Mouse (Mus musculus): ENCODE results near the gene Arhgef1. TPM values are rescaled to one million over a fixed set of nuclear protein-coding genes. Genes with fewer than 3 reads are reported as not detected.
A peak's percentile ranks its signal among the peaks of the same experiment; 100 is the strongest.

Gene Arhgef1
- polyA plus RNA-seq, 1 experiment from 2014 or later: 78.5 TPM

DNA sequence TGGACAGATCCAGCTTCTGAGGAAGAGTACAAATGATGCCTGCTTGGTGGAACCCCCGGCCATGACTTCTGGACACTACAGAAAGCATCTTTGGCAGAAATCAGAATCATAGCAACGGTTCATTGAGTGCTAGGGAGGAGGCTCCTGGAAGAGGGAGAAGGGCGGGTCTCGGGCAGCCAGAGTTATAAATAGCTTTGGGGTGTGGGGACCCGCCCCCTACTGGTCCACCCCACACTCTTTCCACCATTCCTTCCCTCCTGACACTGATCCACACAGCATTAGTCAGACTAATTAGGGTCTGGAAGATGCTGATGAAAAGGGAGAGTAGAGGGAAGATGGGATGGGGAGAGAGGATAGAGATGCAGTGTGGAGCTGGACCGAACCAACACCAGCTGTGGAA, 3.8 kb downstream of the Arhgef1 start:
- H3K27me3 ChIP-seq (replicated peaks): no peaks in the 10 kb centered on the region
- no peak overlapping the region for H3K9ac ChIP-seq (replicated peaks)
- peak overlapping the region; percentile 9; the same call in 1 of the 2 replicates for H3K4me2 ChIP-seq
- H3K36me3 ChIP-seq: peaks cover 17% of the 10 kb centered on the region
- H3K27ac ChIP-seq (replicated peaks): no peak overlapping the region
- no peak overlapping the region for H3K4me3 ChIP-seq (replicated peaks)
- no peak for ATAC-seq (ENCODE audit: low FRiP score)
- WGBS: 39% methylated on average over 6 of the region's 6 CpGs
- H3K9me3 ChIP-seq (replicated peaks): no peaks in the 10 kb centered on the region
- H3K4me1 ChIP-seq: peaks cover 45% of the 10 kb centered on the region

DNA sequence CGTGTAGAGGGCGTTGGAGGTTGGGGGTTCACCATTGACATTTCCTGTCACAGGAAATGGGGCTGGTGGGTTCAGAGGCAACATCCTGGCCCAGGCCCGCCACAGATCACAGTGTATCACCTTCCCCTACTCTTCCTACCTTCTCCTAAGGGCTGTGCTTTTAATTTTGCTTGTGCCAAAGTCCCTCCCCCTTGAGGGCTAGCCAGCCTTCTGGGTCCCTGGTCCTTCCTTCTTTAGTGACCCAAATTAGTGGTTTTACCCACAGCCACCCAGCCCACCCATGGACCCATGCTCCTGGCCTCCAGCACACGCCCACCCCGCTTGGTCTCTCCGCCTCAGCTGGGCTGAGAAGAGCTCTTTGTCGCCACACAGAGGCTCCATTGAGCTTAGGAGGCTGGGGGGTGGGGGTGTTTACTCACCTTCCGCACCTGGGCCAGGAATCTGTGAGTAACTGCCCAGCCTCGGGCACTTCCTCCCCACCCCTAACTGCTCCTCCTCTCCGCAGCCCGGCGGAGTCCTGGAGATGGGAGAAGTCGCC, 4.6 kb downstream of the Arhgef1 start:
- Histone ChIP-seq H3K4me3 (replicated peaks) (no peak overlapping the region), H3K36me3 (peaks cover 24% of the 10 kb centered on the region), H3K9me3 (replicated peaks) (no peaks in the 10 kb centered on the region), H3K4me2 (peak overlapping the region; percentile 9; the same call in 1 of the 2 replicates), H3K4me1 (peaks cover 45% of the 10 kb centered on the region), H3K27me3 (replicated peaks) (no peaks in the 10 kb centered on the region), H3K9ac (replicated peaks) (no peak overlapping the region), H3K27ac (replicated peaks) (no peak overlapping the region)
- 40% methylated on average over 13 of the region's 13 CpGs for WGBS
- no peak for ATAC-seq (ENCODE audit: low FRiP score)

DNA sequence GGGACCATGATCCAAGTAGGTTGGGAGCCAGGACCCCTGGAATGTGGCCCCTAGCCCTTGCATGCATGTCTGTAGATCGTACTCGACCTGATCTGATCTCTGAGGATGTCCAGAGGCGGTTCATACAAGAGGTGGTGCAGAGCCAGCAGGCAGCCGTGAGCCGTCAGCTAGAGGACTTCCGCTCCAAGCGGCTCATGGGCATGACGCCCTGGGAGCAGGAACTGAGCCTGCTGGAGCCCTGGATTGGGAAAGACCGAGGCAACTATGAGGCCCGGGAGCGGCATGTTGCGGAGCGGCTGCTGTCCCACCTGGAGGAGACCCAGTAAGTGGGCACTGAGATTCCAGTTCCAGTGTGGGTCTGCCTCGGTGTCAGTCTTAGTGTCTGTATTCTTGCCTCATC, 9.8 kb downstream of the Arhgef1 start:
- Histone ChIP-seq H3K4me2 (no peak overlapping the region), H3K4me3 (replicated peaks) (no peak overlapping the region), H3K4me1 (peaks cover 2% of the 10 kb centered on the region; the same call in 1 of the 2 replicates), H3K9me3 (replicated peaks) (no peaks in the 10 kb centered on the region), H3K9ac (replicated peaks) (no peak overlapping the region), H3K27ac (replicated peaks) (no peak overlapping the region), H3K36me3 (peaks cover 47% of the 10 kb centered on the region), H3K27me3 (replicated peaks) (no peaks in the 10 kb centered on the region)
- no peak for ATAC-seq (ENCODE audit: low FRiP score)
- WGBS: 98% methylated on average over 14 of the region's 14 CpGs

DNA sequence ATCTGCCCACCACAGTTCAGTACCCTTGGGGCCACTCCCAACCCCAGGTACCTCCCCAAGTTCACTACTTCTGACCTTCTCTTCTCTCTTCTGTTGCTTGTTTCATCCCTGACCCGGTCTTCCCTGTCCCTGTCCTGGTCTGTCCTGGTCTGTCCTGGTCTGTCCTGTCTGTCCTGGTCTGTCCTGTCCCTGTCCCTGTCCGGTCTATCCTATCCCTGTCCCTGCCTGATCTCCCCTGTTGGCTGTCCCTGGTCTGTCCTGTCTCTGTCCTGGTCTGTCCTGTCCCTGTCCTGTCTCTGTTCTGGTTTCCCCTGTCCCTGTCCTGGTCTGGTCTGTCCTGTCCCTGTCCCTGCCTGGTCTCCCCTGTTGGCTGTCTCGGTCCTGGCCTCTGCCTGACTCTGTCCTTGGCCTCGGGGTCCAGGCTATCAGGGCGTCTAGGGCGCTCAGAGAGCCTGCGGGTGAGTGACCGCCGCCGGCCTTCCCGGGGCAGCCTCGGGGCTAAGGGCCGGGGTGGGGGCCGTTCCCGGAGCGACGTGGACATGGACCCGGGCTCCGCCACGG, 16.1 kb downstream of the Arhgef1 start:
- H3K9ac ChIP-seq (replicated peaks): no peak overlapping the region
- H3K4me2 ChIP-seq: no peak overlapping the region
- H3K4me1 ChIP-seq: no peaks in the 10 kb centered on the region
- H3K27ac ChIP-seq (replicated peaks): no peak overlapping the region
- ATAC-seq (ENCODE audit: low FRiP score): no peak
- peaks cover 69% of the 10 kb centered on the region for H3K36me3 ChIP-seq
- H3K9me3 ChIP-seq (replicated peaks): no peaks in the 10 kb centered on the region
- no peak overlapping the region for H3K4me3 ChIP-seq (replicated peaks)
- WGBS: 91% methylated on average over 20 of the region's 20 CpGs
- no peaks in the 10 kb centered on the region for H3K27me3 ChIP-seq (replicated peaks)

DNA sequence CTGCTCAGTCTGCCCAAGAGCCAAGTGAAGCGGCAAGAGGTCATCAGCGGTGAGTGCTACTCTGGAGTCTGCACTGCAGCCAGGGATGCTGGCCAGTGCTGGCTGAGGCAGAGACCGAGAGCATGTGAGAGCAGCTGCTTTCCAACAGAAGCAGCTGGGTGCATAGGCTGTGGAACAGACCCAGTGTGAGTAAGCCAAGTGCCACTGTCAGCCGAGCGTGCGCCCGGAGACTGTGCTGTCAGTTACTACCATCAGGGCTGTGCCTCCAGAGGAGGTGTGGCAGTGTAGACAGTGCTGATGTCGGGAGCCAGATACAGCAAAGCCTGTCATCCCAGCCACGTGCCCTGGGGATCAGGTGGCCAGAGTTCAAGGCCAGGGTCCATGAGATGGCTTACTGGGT, 17.0 kb downstream of the Arhgef1 start:
- no peak for ATAC-seq (ENCODE audit: low FRiP score)
- Histone ChIP-seq H3K4me3 (replicated peaks) (no peak overlapping the region), H3K27ac (replicated peaks) (no peak overlapping the region), H3K4me2 (no peak overlapping the region), H3K36me3 (peaks cover 78% of the 10 kb centered on the region), H3K9me3 (replicated peaks) (no peaks in the 10 kb centered on the region), H3K27me3 (replicated peaks) (no peaks in the 10 kb centered on the region), H3K9ac (replicated peaks) (no peak overlapping the region), H3K4me1 (no peaks in the 10 kb centered on the region)
- WGBS: 92% methylated on average over 9 of the region's 9 CpGs

DNA sequence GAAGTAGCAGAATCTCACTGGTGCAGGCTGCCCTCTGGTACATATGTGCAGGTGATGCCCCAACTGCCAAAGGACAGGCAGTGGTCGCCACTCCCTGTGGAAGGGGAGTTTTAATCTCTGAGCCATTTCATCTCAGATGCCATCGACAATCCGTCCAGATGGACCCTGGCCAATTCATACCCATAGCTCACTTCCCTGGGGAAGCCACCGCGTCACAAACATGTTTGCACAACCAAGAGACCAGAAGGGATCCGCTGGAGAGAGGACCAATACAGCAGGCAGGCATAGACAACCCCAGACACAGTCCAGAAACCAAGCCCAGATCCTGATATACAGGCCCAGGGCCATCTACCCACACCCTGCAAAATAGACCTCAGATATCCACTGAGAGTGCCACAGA, 27.8 kb downstream of the Arhgef1 start:
- no peak overlapping the region for H3K4me2 ChIP-seq
- ATAC-seq (ENCODE audit: low FRiP score): no peak
- WGBS: 45% methylated on average over 6 of the region's 6 CpGs

DNA sequence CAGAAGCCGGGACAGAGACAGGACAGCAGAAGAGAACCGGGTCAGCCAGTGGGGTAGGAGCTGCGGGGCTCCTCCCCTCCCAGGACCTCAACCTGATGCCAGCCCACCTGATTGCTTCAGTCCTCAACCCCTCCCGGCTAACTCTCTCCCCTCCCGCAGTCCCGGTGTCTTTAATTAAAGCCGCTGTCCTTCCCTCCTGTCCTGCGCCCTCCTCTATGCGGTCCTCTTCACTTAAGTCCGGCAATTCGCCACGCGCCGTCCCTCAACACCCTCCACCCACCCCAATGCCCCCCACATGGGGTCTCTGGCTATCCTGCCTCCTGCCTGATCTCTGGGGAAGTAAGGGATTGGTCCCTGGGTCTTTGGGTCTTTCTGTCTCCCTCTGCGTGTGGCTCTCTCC, 28.9 kb downstream of the Arhgef1 start:
- peaks cover 8% of the 10 kb centered on the region; the same call in 1 of the 2 replicates for H3K36me3 ChIP-seq
- WGBS: 2% methylated on average over 15 of the region's 15 CpGs
- no peak overlapping the region for H3K27ac ChIP-seq (replicated peaks)
- H3K9ac ChIP-seq (replicated peaks): no peak overlapping the region
- H3K4me3 ChIP-seq (replicated peaks): no peak overlapping the region
- no peak overlapping the region for H3K4me2 ChIP-seq
- ATAC-seq (ENCODE audit: low FRiP score): no peak
- no peaks in the 10 kb centered on the region for H3K9me3 ChIP-seq (replicated peaks)
- H3K4me1 ChIP-seq: peaks cover 22% of the 10 kb centered on the region
- H3K27me3 ChIP-seq (replicated peaks): peaks cover 75% of the 10 kb centered on the region

More for the DNA sequence above, 27.8 kb downstream of the Arhgef1 start:
- H3K4me3 ChIP-seq (replicated peaks): no peak overlapping the region
- H3K27me3 ChIP-seq (replicated peaks): peaks cover 66% of the 10 kb centered on the region
- peaks cover 22% of the 10 kb centered on the region for H3K4me1 ChIP-seq
- no peak overlapping the region for H3K27ac ChIP-seq (replicated peaks)
- no peak overlapping the region for H3K9ac ChIP-seq (replicated peaks)
- H3K9me3 ChIP-seq (replicated peaks): no peaks in the 10 kb centered on the region
- peaks cover 20% of the 10 kb centered on the region for H3K36me3 ChIP-seq

DNA sequence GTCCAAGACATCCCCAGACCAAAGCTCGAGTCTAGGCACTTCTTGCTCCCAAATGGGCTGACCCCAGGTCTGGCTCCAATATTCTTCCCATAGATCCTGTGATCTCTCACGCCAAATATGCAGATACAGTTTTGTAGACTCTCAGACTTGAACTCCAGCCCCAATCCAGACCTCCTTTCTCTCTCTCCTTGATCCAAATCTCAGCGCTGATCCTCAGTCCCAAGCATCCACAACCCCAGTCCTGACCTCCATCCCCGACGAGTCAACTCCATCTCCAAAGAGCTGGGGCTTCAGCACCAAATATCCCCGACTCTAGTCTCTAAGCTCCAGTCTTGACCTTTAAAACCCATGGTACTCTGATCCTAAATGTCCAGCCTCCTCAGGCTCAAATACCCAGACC, 40.9 kb downstream of the Arhgef1 start:
- H3K4me1 ChIP-seq: peaks cover 19% of the 10 kb centered on the region
- ATAC-seq (ENCODE audit: low FRiP score): no peak
- WGBS: 5% methylated on average over 6 of the region's 6 CpGs
- H3K4me2 ChIP-seq: 0 out of 2 replicates have a peak overlapping the region, but pooled peaks have one; percentile 69
- no peaks in the 10 kb centered on the region for H3K36me3 ChIP-seq
- H3K27ac ChIP-seq (replicated peaks): no peak overlapping the region
- H3K9me3 ChIP-seq (replicated peaks): no peaks in the 10 kb centered on the region
- no peak overlapping the region for H3K4me3 ChIP-seq (replicated peaks)
- H3K9ac ChIP-seq (replicated peaks): no peak overlapping the region
- peaks cover 95% of the 10 kb centered on the region for H3K27me3 ChIP-seq (replicated peaks)

DNA sequence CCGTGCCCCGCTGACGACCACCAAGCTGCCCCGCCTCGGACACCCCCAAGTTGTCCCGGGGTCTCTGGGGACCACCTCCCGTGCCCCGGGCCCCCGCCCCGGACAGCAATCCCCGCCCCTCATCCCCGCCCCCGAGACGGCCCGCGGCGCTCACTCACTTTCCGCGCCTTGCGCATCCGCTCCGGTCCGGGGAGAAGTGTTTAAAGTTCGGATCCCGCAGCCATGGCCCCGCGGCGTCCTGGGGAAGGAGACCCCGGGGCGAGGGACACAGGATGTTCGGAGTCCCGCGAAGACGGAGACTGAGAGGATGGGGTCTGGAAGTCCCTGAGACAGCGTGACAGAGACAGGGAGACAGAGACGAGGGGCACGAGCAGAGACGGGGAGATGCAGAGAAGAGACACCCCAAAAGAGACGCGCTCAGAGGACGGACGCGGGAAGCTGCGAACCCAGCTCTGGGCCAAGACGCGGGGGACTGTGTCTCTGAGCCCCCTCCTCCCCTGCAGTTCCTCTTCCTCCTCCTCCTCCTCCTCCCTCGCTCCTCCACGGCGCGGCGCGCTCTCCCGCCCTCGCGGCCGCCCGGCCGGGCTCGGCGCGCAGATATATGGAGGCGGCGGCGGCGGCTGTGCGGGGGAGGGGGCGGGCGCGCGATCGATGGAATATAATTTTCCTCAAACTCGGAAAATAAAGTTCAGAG, 41.7 kb downstream of the Arhgef1 start, which contains the start of gene Gm4881:
Gm4881 (minus strand) TSS at position 238 of the 694 bp plus-strand sequence.
- no peak within 1 kb of the TSS for H3K27ac ChIP-seq (replicated peaks)
- peaks cover 25% of the 10 kb centered on the region for H3K4me1 ChIP-seq
- peaks cover 95% of the 10 kb centered on the region for H3K27me3 ChIP-seq (replicated peaks)
- H3K4me3 ChIP-seq (replicated peaks): peak within 1 kb of the TSS; percentile 38
- H3K9ac ChIP-seq (replicated peaks): peak within 1 kb of the TSS; percentile 33; the same call in 1 of the 2 replicates
- H3K4me2 ChIP-seq: peak within 1 kb of the TSS; percentile 69
- peak; percentile 23; the same call in 1 of the 2 replicates for ATAC-seq (ENCODE audit: low FRiP score)
- H3K9me3 ChIP-seq (replicated peaks): no peaks in the 10 kb centered on the region
- WGBS: under 1% methylated on average over 62 of the region's 72 CpGs
- no peaks in the 10 kb centered on the region for H3K36me3 ChIP-seq

DNA sequence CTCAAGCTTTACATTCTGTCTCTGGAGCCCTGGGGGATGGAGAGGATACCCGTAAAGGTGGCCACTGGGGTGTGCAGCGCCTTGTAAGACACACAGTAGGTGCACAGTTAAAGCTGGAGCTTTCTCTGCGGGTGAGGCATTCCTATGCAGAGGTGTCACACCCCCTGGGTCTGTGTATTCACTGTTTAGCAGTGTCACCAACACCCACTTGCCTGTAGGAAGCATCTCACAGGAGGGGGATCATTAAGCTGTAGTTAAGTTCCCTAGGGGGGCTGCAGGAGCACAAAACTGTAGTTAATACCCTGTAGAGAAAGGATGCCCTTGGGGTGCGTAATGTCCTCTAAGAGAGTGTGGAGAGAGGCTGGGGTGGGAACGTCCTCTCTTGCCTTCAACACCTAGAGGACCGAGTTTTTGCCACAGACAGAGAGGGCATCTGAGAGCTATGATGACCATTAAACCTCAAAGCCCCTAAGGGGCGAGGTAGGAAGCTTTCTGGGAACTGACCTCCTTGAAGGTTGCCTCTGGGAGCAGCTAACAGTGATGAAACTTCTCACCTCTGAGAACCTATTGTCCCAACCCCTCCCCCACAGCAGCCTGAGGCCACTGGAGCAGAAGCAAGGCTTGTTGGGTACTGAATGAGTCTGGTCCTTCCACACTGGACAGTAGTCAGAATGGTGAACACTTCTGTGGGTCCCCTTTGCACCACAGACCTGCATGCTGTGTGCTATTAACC, 44.8 kb downstream of the Arhgef1 start:
- Histone ChIP-seq H3K36me3 (no peaks in the 10 kb centered on the region), H3K27ac (replicated peaks) (no peak overlapping the region), H3K4me1 (peaks cover 47% of the 10 kb centered on the region), H3K9ac (replicated peaks) (no peak overlapping the region), H3K9me3 (replicated peaks) (no peaks in the 10 kb centered on the region), H3K4me3 (replicated peaks) (no peak overlapping the region), H3K27me3 (replicated peaks) (peaks cover 93% of the 10 kb centered on the region), H3K4me2 (no peak overlapping the region)
- 4% methylated on average over 7 of the region's 7 CpGs for WGBS
- no peak for ATAC-seq (ENCODE audit: low FRiP score)

DNA sequence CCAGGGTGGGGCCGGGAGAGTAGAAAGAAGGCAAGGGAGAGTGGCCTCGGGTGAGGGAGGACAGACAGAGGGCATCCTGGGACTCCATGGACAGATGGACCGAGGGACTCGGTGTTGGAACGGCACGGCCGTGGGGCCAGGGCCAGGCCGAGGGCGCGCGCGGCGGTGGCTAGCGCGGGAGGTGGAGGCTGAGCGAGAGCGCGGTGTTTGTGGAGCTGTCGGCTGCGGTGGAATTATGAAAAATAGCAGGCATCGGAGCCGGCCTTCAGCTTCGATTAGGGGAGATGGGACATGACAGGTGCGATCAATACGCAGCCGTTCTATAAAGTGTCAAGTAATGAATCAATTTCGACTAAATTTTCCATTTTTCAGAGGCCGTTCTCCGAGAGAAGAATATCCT, 46.1 kb downstream of the Arhgef1 start:
- Histone ChIP-seq H3K9me3 (replicated peaks) (no peaks in the 10 kb centered on the region), H3K4me1 (peaks cover 45% of the 10 kb centered on the region), H3K9ac (replicated peaks) (no peak overlapping the region; the same call in 1 of the 2 replicates), H3K27me3 (replicated peaks) (peaks cover 88% of the 10 kb centered on the region), H3K4me3 (replicated peaks) (peak overlapping the region; percentile 15), H3K4me2 (peak overlapping the region; percentile 39), H3K27ac (replicated peaks) (no peak overlapping the region), H3K36me3 (no peaks in the 10 kb centered on the region)
- no peak for ATAC-seq (ENCODE audit: low FRiP score)
- 1% methylated on average over 29 of the region's 29 CpGs for WGBS

Data from neural tube, embryonic 15.5 days (tissue).